Mouse (Mus musculus): Measurements from ENCODE around the gene Wdr83os.

GRCm38 (mm10) chr8:85123691-85124090, 43.2 kb downstream of the Wdr83os start:
- TF ChIP-seq USF1 (IDR thresholded peaks at IDR 0.05; ENCODE audit: low read depth) (no peak), E2F4 (IDR thresholded peaks at IDR 0.05; ENCODE audit: insufficient read depth) (no peak), MAX (IDR thresholded peaks at IDR 0.05; ENCODE audit: low read depth) (no peak)
